Mouse (Mus musculus) forebrain, embryonic 15.5 days (tissue): Measurements from ENCODE around the gene Alkbh2. TPM values are rescaled to one million over a fixed set of nuclear protein-coding genes. Genes with fewer than 3 reads are reported as not detected.

Source experiments
- ATAC-seq: fragments of 200-750 bp; cut with Nextera tagmentation; replicated peaks from 2 replicates; pipeline ENCODE4 v1.8.0; 2017; ENCODE audit warnings: mild to moderate bottlenecking, moderate TSS enrichment, moderate library complexity
- H3K27ac ChIP-seq: fragments of 300-500 bp; sonication (generic); replicated peaks from 2 replicates; pipeline ENCODE4 v1.5.1; 2015; ENCODE audit warnings: mild to moderate bottlenecking, inconsistent platforms
- H3K27me3 ChIP-seq: fragments of 300-500 bp; sonication (generic); 2 replicates; pipeline ENCODE4 v1.6.1; 2015; ENCODE audit warnings: inconsistent platforms
- H3K36me3 ChIP-seq: fragments of 300-500 bp; sonication (generic); 2 replicates; pipeline ENCODE4 v1.6.1; 2015; ENCODE audit warnings: mild to moderate bottlenecking, inconsistent platforms
- H3K4me1 ChIP-seq: fragments of 300-500 bp; sonication (generic); 2 replicates; pipeline ENCODE4 v1.6.1; 2015; ENCODE audit warnings: inconsistent platforms
- H3K4me2 ChIP-seq: fragments of 300-500 bp; sonication (generic); replicated peaks from 2 replicates; pipeline ENCODE4 v1.6.1; 2015; ENCODE audit warnings: mild to moderate bottlenecking, inconsistent platforms
- H3K4me3 ChIP-seq: fragments of 300-500 bp; sonication (generic); 2 replicates; pipeline ENCODE4 v1.5.1; 2015; ENCODE audit warnings: mild to moderate bottlenecking, inconsistent platforms
- H3K9ac ChIP-seq: fragments of 300-500 bp; sonication (generic); replicated peaks from 2 replicates; pipeline ENCODE4 v1.6.1; 2015; ENCODE audit warnings: mild to moderate bottlenecking, inconsistent platforms
- H3K9me3 ChIP-seq: fragments of 300-500 bp; sonication (generic); 2 replicates; pipeline ENCODE4 v1.6.1; 2016; ENCODE audit warnings: inconsistent platforms
- WGBS: fragments of 180-500 bp; shearing (Covaris S2); methylation state at CpG from one replicate; pipeline ENCODE4 v1.1.7; 2015; ENCODE audit warnings: mixed read lengths; 5-methylcytosine and 5-hydroxymethylcytosine counted together
- polyA plus RNA-seq: library from polyadenylated mRNA; unstranded; fragments of >200 nt; fragmentation: Nextera tagmentation; extraction: Ambion mirVana; gene quantifications from 2 replicates; pipeline ENCODE4 v1.2.1, GENCODE M21; 2015

The Alkbh2 gene
- polyA plus RNA-seq, 1 experiment from 2014 or later, result 6.2 TPM

- H3K4me1 ChIP-seq, result no peaks in the 10 kb centered on the region; the same call in 1 of the 2 replicates
- no peak overlapping the region for H3K4me3 ChIP-seq
- H3K36me3 ChIP-seq, result no peaks in the 10 kb centered on the region
- no peak overlapping the region for H3K4me2 ChIP-seq
- no peak overlapping the region for H3K9ac ChIP-seq
- H3K9me3 ChIP-seq, result no peaks in the 10 kb centered on the region
- H3K27ac ChIP-seq, result no peak overlapping the region
- no peak for ATAC-seq
- WGBS, result 83% methylated on average over 6 of the region's 6 CpGs
- no peaks in the 10 kb centered on the region for H3K27me3 ChIP-seq
These were observed 33.4 kb upstream of the Alkbh2 start for GRCm38 (mm10) chr5:114161424-114161823.

- 53% methylated on average over 7 of the region's 7 CpGs for WGBS
- Histone ChIP-seq H3K4me3 (no peak overlapping the region), H3K27me3 (no peaks in the 10 kb centered on the region), H3K9me3 (no peaks in the 10 kb centered on the region), H3K36me3 (no peaks in the 10 kb centered on the region), H3K9ac (no peak overlapping the region), H3K4me2 (no peak overlapping the region), H3K4me1 (no peaks in the 10 kb centered on the region), H3K27ac (no peak overlapping the region)
- ATAC-seq, result no peak
These were observed 29.2 kb upstream of the Alkbh2 start for GRCm38 (mm10) chr5:114157236-114157635.

- H3K36me3 ChIP-seq, result no peaks in the 10 kb centered on the region
- H3K4me1 ChIP-seq, result no peaks in the 10 kb centered on the region
- 63% methylated on average over 9 of the region's 9 CpGs for WGBS
- H3K4me2 ChIP-seq, result no peak overlapping the region
- H3K4me3 ChIP-seq, result no peak overlapping the region
- no peaks in the 10 kb centered on the region for H3K9me3 ChIP-seq
- no peak overlapping the region for H3K9ac ChIP-seq
- ATAC-seq, result no peak
- no peak overlapping the region for H3K27ac ChIP-seq
- no peaks in the 10 kb centered on the region for H3K27me3 ChIP-seq
These were observed 27.3 kb upstream of the Alkbh2 start for GRCm38 (mm10) chr5:114155168-114155933.

GRCm38 (mm10) chr5:114154765-114155164, 26.7 kb upstream of the Alkbh2 start:
- H3K27ac ChIP-seq, result no peak overlapping the region
- WGBS, result 84% methylated on average over 5 of the region's 5 CpGs
- H3K27me3 ChIP-seq, result no peaks in the 10 kb centered on the region
- H3K4me2 ChIP-seq, result no peak overlapping the region
- no peaks in the 10 kb centered on the region for H3K36me3 ChIP-seq
- no peaks in the 10 kb centered on the region for H3K4me1 ChIP-seq
- H3K9me3 ChIP-seq, result no peaks in the 10 kb centered on the region
- H3K4me3 ChIP-seq, result no peak overlapping the region
- ATAC-seq, result no peak
- no peak overlapping the region for H3K9ac ChIP-seq

GRCm38 (mm10) chr5:114153490-114153889, 25.5 kb upstream of the Alkbh2 start:
- H3K36me3 ChIP-seq, result no peaks in the 10 kb centered on the region
- H3K9me3 ChIP-seq, result no peaks in the 10 kb centered on the region
- H3K4me1 ChIP-seq, result no peaks in the 10 kb centered on the region
- ATAC-seq, result no peak
- H3K27ac ChIP-seq, result no peak overlapping the region
- peak overlapping the region; percentile 27; the same call in 1 of the 2 replicates for H3K4me3 ChIP-seq
- H3K9ac ChIP-seq, result no peak overlapping the region
- H3K27me3 ChIP-seq, result no peaks in the 10 kb centered on the region
- H3K4me2 ChIP-seq, result peak overlapping the region; percentile 27
- WGBS, result 3% methylated on average over 12 of the region's 12 CpGs

- H3K36me3 ChIP-seq, result no peaks in the 10 kb centered on the region
- no peaks in the 10 kb centered on the region for H3K27me3 ChIP-seq
- ATAC-seq, result no peak
- no peak overlapping the region for H3K9ac ChIP-seq
- H3K4me2 ChIP-seq, result no peak overlapping the region
- H3K27ac ChIP-seq, result no peak overlapping the region
- H3K4me3 ChIP-seq, result no peak overlapping the region
- no peaks in the 10 kb centered on the region for H3K4me1 ChIP-seq
- H3K9me3 ChIP-seq, result no peaks in the 10 kb centered on the region
- WGBS, result 90% methylated on average over 12 of the region's 12 CpGs
These were observed 24.5 kb upstream of the Alkbh2 start for GRCm38 (mm10) chr5:114152359-114153092.

GRCm38 (mm10) chr5:114147043-114147972, 19.3 kb upstream of the Alkbh2 start:
- Histone ChIP-seq H3K4me1 (no peaks in the 10 kb centered on the region), H3K36me3 (no peaks in the 10 kb centered on the region), H3K9me3 (no peaks in the 10 kb centered on the region), H3K4me2 (no peak overlapping the region), H3K27ac (no peak overlapping the region), H3K4me3 (no peak overlapping the region), H3K9ac (no peak overlapping the region), H3K27me3 (no peaks in the 10 kb centered on the region)
- no peak for ATAC-seq
- 87% methylated on average over 14 of the region's 14 CpGs for WGBS

- Histone ChIP-seq H3K9ac (no peak within 1 kb of the TSS), H3K4me2 (no peak within 1 kb of the TSS), H3K4me1 (no peaks in the 10 kb centered on the region), H3K27ac (no peak within 1 kb of the TSS), H3K9me3 (no peaks in the 10 kb centered on the region), H3K36me3 (no peaks in the 10 kb centered on the region), H3K4me3 (no peak within 1 kb of the TSS), H3K27me3 (no peaks in the 10 kb centered on the region)
- WGBS, result 62% methylated on average over 19 of the region's 19 CpGs
- no peak for ATAC-seq
These were observed 18.2 kb upstream of the Alkbh2 start, which contains the start of gene Acacb for GRCm38 (mm10) chr5:114146028-114146888. Acacb (plus strand) TSS chr5:114146535.

GRCm38 (mm10) chr5:114139175-114139574, 11.2 kb upstream of the Alkbh2 start:
- 0 out of 2 replicates have a peak overlapping the region, but pooled peaks have one; percentile 12 for H3K4me2 ChIP-seq
- 7% methylated on average over 9 of the region's 9 CpGs for WGBS

GRCm38 (mm10) chr5:114138277-114139164, 10.5 kb upstream of the Alkbh2 start:
- no peaks in the 10 kb centered on the region for H3K36me3 ChIP-seq
- no peaks in the 10 kb centered on the region for H3K27me3 ChIP-seq
- 57% methylated on average over 21 of the region's 21 CpGs for WGBS
- no peaks in the 10 kb centered on the region for H3K9me3 ChIP-seq
- peak overlapping the region; percentile 12; the same call in 1 of the 2 replicates for H3K4me2 ChIP-seq
- H3K27ac ChIP-seq, result peak overlapping the region; percentile 80
- peak; percentile 57; the same call in 1 of the 2 replicates for ATAC-seq
- H3K4me1 ChIP-seq, result peaks cover 23% of the 10 kb centered on the region
- no peak overlapping the region for H3K9ac ChIP-seq
- no peak overlapping the region for H3K4me3 ChIP-seq

More at GRCm38 (mm10) chr5:114139175-114139574, 11.2 kb upstream of the Alkbh2 start:
- Histone ChIP-seq H3K9me3 (no peaks in the 10 kb centered on the region), H3K27ac (peak overlapping the region; percentile 80), H3K4me1 (peaks cover 23% of the 10 kb centered on the region), H3K4me3 (no peak overlapping the region), H3K36me3 (no peaks in the 10 kb centered on the region), H3K27me3 (no peaks in the 10 kb centered on the region), H3K9ac (no peak overlapping the region)
- ATAC-seq, result peak; percentile 80
